Mouse (Mus musculus) forebrain, embryonic 12.5 days (tissue): Measurements from ENCODE around the gene Dact2. TPM values are rescaled to one million over a fixed set of nuclear protein-coding genes. Genes with fewer than 3 reads are reported as not detected.

Source experiments
- ATAC-seq: fragments of 200-750 bp; cut with Nextera tagmentation; 2 replicates; pipeline ENCODE4 v1.8.0; 2017; ENCODE audit warnings: moderate TSS enrichment; ENCODE audit not compliant: low FRiP score
- H3K27ac ChIP-seq: fragments of 300-500 bp; sonication (generic); 2 replicates; pipeline ENCODE4 v1.5.1; 2016; ENCODE audit warnings: mild to moderate bottlenecking
- H3K27me3 ChIP-seq: fragments of 300-500 bp; sonication (generic); 2 replicates; pipeline ENCODE4 v1.6.1; 2016; ENCODE audit warnings: mild to moderate bottlenecking
- H3K36me3 ChIP-seq: fragments of 300-500 bp; sonication (generic); replicated peaks from 2 replicates; pipeline ENCODE4 v1.6.1; 2016; ENCODE audit warnings: mild to moderate bottlenecking
- H3K4me1 ChIP-seq: fragments of 300-500 bp; sonication (generic); 2 replicates; pipeline ENCODE4 v1.6.1; 2016
- H3K4me2 ChIP-seq: fragments of 300-500 bp; sonication (generic); 2 replicates; pipeline ENCODE4 v1.6.1; 2016; ENCODE audit warnings: mild to moderate bottlenecking, moderate library complexity
- H3K4me3 ChIP-seq: fragments of 300-500 bp; sonication (generic); replicated peaks from 2 replicates; pipeline ENCODE4 v1.5.1; 2016; ENCODE audit warnings: mild to moderate bottlenecking
- H3K9ac ChIP-seq: fragments of 300-500 bp; sonication (generic); 2 replicates; pipeline ENCODE4 v1.6.1; 2016; ENCODE audit warnings: mild to moderate bottlenecking
- H3K9me3 ChIP-seq: fragments of 300-500 bp; sonication (generic); 2 replicates; pipeline ENCODE4 v1.6.1; 2016
- WGBS: fragments of 180-500 bp; shearing (Covaris S2); methylation state at CpG from one replicate; pipeline ENCODE4 v1.1.7; 2016; 5-methylcytosine and 5-hydroxymethylcytosine counted together
- polyA plus RNA-seq: library from polyadenylated mRNA; unstranded; fragments of >200 nt; fragmentation: Nextera tagmentation; extraction: Ambion mirVana; gene quantifications from 2 replicates; pipeline ENCODE4 v1.2.1, GENCODE M21; 2016

The Dact2 gene
- polyA plus RNA-seq, 1 experiment from 2014 or later = 0.50 TPM

DNA sequence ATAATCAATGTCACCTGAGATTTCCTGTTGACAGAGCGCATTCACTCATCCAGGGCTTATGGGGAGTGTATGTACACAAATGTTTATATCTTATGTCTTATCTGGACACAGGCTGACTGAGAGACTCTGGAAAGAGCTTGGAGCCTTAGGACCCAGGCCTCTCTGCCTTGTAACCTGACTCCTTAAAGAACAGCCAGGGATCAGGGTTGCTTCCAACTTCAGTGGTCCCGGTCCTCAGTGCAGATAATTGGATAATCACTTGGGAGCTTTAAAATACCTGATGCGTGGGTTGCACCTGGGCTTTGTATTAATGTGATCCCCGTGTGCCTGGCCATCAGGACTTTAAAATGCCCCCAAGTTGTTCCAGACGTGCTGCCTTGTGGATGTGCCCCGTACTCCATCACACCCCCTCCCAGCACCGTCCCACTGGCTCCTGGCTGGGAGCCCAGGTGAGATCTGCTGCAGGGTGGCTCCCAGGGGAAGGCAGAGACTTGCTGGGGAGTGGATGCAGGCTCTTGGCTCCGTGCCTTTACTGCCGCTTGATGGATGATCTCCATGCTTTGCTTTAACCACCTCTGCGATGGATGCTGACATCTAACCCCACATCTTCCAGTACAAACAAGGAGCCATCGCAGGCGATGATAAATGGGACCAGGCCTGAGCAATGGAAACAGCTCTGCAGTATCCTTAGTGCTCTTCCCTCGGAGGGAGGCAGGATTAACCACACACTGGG is 26.8 kb upstream of the Dact2 start:
- H3K36me3 ChIP-seq = no peaks in the 10 kb centered on the region
- H3K27ac ChIP-seq = no peak overlapping the region
- ATAC-seq = no peak
- H3K4me1 ChIP-seq = peaks cover 7% of the 10 kb centered on the region; the same call in 1 of the 2 replicates
- H3K9me3 ChIP-seq = no peaks in the 10 kb centered on the region
- H3K4me2 ChIP-seq = no peak overlapping the region
- WGBS = 20% methylated on average over 13 of the region's 13 CpGs
- no peak overlapping the region for H3K4me3 ChIP-seq
- no peaks in the 10 kb centered on the region for H3K27me3 ChIP-seq
- no peak overlapping the region for H3K9ac ChIP-seq

DNA sequence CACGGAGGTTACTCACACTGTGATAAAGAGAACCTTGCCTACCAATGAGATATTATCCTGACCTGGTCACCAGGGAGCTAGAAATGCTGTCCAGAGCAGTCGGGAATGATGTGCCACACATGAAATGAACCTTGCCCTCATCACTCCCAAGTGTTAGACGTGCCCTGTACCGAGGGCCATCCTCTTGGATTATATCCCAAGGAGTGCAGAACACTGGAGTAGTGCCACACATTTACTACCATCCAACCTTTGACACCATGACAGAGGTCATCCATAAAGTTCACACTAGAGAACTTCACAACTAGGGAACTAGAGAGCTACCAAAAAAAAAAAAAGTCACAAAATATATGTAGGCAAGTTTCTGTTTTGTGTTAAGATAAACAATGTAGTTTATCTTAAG is 24.3 kb upstream of the Dact2 start:
- ATAC-seq = no peak

DNA sequence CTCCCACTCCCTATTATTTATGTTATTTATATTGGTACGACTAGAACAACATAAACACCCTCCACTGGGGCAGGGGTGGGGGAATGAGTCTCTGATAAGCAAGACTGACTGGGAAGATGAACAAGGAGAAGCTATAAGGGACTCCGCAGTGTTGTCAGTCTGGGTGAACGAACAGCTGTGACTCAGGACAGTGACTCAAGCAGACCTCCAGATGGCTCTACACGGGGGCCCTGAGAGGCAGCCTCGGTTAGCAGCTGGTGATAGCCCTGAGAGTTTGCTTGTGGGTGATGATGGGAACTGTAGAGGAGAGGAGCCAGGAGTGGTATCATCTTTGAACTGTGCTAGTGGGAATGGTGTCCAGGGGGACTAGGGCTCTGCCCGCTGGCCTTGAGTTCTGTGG is 23.5 kb upstream of the Dact2 start:
- no peak for ATAC-seq
- Histone ChIP-seq H3K4me1 (peaks cover 7% of the 10 kb centered on the region; the same call in 1 of the 2 replicates), H3K27ac (no peak overlapping the region), H3K9me3 (no peaks in the 10 kb centered on the region), H3K27me3 (no peaks in the 10 kb centered on the region), H3K9ac (no peak overlapping the region), H3K4me3 (no peak overlapping the region), H3K4me2 (no peak overlapping the region), H3K36me3 (no peaks in the 10 kb centered on the region)
- 61% methylated on average over 6 of the region's 6 CpGs for WGBS

More for the DNA sequence above, 24.3 kb upstream of the Dact2 start:
- Histone ChIP-seq H3K27me3 (no peaks in the 10 kb centered on the region), H3K27ac (no peak overlapping the region), H3K9ac (no peak overlapping the region), H3K9me3 (no peaks in the 10 kb centered on the region), H3K4me1 (peaks cover 7% of the 10 kb centered on the region; the same call in 1 of the 2 replicates), H3K36me3 (no peaks in the 10 kb centered on the region), H3K4me3 (no peak overlapping the region), H3K4me2 (no peak overlapping the region)
- 88% methylated on average over 4 of the region's 4 CpGs for WGBS

DNA sequence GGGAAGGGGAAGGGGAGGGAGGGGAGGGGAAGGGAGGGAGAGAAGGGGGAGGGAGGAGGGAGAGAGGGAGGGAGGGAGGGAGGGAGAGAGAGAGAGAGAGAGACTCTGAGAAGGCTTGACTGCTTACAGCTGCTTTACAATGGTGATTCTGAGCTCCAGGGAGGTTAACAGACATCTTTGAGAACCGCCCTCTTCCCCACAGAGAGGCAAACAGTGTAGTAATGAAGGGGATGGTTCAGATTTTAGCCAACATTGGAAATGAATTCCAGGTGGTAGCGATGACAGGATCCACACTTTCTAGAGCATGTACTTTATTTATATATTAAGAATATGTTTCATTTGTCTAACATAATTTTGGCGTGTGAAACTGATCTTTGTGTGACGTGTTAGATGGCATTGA is 22.7 kb upstream of the Dact2 start:
- no peaks in the 10 kb centered on the region for H3K36me3 ChIP-seq
- WGBS = 38% methylated on average over 4 of the region's 4 CpGs
- no peak for ATAC-seq
- H3K4me3 ChIP-seq = no peak overlapping the region
- H3K9ac ChIP-seq = no peak overlapping the region
- H3K4me2 ChIP-seq = no peak overlapping the region
- H3K27me3 ChIP-seq = no peaks in the 10 kb centered on the region
- H3K4me1 ChIP-seq = peaks cover 7% of the 10 kb centered on the region; the same call in 1 of the 2 replicates
- H3K9me3 ChIP-seq = no peaks in the 10 kb centered on the region
- H3K27ac ChIP-seq = no peak overlapping the region

DNA sequence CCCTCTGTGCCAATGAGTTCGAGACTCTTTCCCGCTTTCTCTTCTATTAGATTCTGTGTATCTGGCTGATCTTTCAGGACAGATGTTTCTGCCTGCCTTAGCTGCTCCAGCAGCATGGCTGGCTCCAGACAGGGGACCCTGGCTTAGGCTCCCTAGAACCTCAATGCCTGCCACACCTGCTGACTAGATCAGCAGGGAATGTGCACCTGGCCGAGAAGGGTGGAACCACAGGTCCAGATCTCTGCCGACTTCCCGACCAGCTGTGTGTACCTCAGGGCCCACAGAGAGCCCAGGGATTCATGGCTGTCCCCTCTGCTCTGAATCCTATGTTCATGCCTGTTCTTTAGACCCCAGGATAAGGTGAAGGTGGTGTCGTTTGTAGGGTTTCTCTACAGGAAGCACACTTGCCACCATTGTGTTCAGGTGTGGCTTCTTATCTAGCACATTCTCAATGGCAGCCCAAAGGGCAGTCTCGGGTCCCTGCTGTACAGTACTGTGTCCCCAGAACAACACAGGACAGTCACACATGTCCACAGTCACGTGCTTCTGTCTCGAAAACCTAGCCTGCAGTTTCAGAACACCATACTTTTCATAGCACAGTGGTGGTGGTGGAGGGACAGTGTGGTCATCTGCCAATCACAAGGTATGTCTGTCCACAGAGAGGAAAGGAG is 22.0 kb upstream of the Dact2 start:
- no peaks in the 10 kb centered on the region for H3K27me3 ChIP-seq
- no peak overlapping the region for H3K9ac ChIP-seq
- no peak overlapping the region for H3K27ac ChIP-seq
- H3K36me3 ChIP-seq = no peaks in the 10 kb centered on the region
- no peaks in the 10 kb centered on the region for H3K9me3 ChIP-seq
- no peak overlapping the region for H3K4me3 ChIP-seq
- 76% methylated on average over 9 of the region's 9 CpGs for WGBS
- H3K4me1 ChIP-seq = peaks cover 2% of the 10 kb centered on the region; the same call in 1 of the 2 replicates
- no peak for ATAC-seq
- H3K4me2 ChIP-seq = no peak overlapping the region

DNA sequence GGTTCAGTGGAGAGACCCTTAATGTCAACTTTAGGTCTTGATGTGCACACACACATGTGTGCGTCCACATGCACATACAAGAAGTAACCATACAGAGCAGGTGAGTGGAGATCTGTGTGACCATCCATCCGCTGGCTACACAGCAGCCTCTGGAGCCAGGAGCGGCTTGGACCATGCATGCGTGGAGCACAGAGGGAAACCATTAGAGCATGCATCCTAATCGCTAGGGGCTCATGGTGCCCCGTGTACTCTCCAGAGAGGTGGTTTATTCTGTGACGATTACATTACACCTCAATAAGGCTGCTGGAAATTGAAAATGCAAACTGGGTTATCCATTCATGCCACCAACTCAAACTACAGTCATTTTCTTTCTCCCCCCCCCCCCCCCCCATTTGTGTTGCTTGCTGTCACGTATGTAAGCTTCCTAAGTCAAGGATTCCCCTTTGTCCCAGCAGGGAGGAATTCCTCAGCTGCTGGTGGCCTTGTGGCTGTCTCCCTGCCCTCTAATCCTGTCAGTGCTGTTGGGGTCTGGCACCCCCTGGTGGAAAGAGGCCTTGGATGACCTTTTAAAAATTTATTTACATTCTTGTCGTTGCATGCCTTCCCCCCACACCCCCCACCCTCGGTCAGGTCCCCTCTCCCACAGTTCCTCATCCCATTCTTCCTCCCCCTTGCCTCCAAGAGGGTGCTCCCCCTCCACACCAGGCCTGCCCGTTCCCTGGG is 17.9 kb upstream of the Dact2 start:
- Histone ChIP-seq H3K4me2 (no peak overlapping the region), H3K4me3 (no peak overlapping the region), H3K9me3 (no peaks in the 10 kb centered on the region), H3K36me3 (no peaks in the 10 kb centered on the region), H3K27me3 (no peaks in the 10 kb centered on the region), H3K9ac (no peak overlapping the region), H3K4me1 (no peaks in the 10 kb centered on the region), H3K27ac (no peak overlapping the region)
- no peak for ATAC-seq
- 20% methylated on average over 11 of the region's 11 CpGs for WGBS

DNA sequence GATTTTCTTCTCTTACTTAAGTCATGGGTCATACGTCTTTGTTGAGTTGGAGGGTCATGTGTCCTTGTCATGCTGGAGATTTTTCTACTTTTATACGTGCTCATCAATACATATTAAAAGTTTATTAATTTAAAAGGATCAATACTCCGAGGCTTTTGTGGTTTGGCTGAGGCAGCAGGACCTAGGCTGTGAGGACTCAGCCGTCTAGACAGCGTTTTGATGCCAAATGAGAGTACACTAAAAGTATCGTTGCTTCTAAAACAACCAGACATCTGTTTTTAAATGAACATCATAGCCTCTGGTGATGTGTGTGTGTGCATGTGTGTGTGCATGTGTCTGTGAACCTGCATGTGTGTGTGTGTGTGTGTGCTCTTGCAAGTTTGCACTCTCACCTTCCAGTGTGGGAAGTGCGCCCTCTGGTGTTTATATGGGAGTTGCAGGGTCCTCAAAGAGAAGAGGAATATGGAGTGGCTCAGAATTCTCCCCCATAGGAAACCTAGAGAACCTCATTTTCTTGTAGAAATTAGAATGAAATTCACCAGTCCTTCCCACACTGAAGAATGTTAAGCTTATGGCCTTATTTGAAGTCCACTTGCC is 16.6 kb upstream of the Dact2 start:
- ATAC-seq = no peak
- no peak overlapping the region for H3K27ac ChIP-seq
- H3K36me3 ChIP-seq = no peaks in the 10 kb centered on the region
- no peaks in the 10 kb centered on the region for H3K9me3 ChIP-seq
- WGBS = 66% methylated on average over 7 of the region's 7 CpGs
- H3K4me2 ChIP-seq = no peak overlapping the region
- H3K4me3 ChIP-seq = no peak overlapping the region
- H3K9ac ChIP-seq = no peak overlapping the region
- peaks cover 3% of the 10 kb centered on the region; the same call in 1 of the 2 replicates for H3K4me1 ChIP-seq
- H3K27me3 ChIP-seq = no peaks in the 10 kb centered on the region

DNA sequence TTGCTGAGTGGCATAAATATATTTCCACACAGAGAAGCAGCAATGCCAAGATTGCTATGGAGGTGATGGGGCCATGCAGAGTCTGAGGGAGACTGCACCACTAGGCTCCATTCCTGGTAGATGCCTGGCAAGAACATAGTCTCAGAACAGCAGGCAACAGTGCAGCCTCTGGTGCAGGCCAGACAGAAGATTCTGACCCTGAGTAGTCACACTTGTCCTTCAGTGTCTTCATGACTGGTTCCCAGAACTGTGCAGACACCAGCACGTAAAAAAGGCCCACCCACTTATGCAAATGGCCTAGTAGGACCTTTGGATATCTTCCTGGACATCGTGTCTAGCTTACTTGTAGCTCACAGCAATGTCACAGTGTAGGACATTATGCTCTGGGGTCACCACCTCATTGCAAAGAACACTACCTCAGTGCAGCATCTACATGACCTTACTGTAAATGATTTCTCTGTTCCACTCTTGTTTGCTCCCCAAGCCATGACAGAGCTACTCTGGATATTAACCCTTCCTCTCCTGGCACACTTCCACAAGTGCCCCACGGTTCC is 9.9 kb upstream of the Dact2 start:
- Histone ChIP-seq H3K4me2 (no peak overlapping the region), H3K9me3 (no peaks in the 10 kb centered on the region), H3K9ac (no peak overlapping the region), H3K4me1 (peaks cover 3% of the 10 kb centered on the region; the same call in 1 of the 2 replicates), H3K27me3 (no peaks in the 10 kb centered on the region), H3K27ac (no peak overlapping the region), H3K36me3 (no peaks in the 10 kb centered on the region), H3K4me3 (no peak overlapping the region)
- ATAC-seq = no peak
- WGBS = 70% methylated on average over 3 of the region's 3 CpGs

DNA sequence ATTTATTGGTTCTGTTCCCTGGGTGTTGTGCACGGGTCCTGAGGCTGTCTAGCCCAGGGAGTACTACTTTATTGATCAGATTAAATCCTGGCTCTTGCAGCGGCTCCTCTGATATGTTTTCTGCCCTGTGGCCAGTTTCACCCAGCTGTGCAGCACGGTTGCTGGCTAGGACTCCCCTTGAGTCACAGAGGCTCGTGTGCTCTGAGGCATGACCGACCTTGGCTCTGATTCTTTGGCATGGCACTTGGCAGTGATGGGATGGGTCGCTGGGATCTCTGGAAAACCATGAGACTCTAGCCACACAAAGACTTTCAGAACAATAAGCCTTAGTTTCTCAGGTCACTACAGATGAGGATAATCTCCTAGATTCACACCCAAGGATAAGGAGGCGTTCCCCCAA is 8.7 kb upstream of the Dact2 start:
- 79% methylated on average over 7 of the region's 7 CpGs for WGBS
- Histone ChIP-seq H3K27ac (no peak overlapping the region), H3K4me2 (no peak overlapping the region), H3K4me3 (no peak overlapping the region), H3K27me3 (0 out of 2 replicates have a peak, but pooled peaks cover 4% of the 10 kb centered on the region), H3K4me1 (peaks cover 3% of the 10 kb centered on the region; the same call in 1 of the 2 replicates), H3K9ac (no peak overlapping the region), H3K9me3 (no peaks in the 10 kb centered on the region), H3K36me3 (no peaks in the 10 kb centered on the region)
- no peak for ATAC-seq

DNA sequence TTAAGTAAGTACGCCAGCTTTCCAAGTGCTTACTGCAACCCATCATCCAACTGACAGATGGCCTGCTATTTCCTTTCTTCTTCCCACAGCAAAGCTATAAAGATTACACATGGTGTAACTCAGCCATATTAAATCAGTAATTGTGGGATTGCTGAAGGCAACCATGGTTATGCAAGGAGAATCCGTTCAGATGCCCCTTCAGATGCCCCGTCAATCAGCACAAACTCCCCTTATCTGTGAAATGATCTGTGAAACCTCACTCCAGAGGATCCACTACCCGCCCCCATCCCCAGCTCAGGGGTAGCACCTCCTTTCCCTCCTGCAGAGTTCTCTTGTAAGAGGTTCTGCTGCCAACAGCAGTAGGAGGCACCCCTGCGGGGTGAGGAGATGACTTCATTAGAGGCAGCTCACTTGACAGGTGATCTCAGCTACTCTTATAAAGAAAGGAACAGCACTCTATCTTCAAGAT is 3.0 kb upstream of the Dact2 start:
- ATAC-seq = no peak
- Histone ChIP-seq H3K4me1 (peaks cover 16% of the 10 kb centered on the region), H3K27me3 (peaks cover 51% of the 10 kb centered on the region), H3K4me2 (no peak overlapping the region), H3K4me3 (no peak overlapping the region), H3K9ac (no peak overlapping the region), H3K27ac (no peak overlapping the region), H3K36me3 (no peaks in the 10 kb centered on the region), H3K9me3 (no peaks in the 10 kb centered on the region)
- 25% methylated on average over 5 of the region's 5 CpGs for WGBS

DNA sequence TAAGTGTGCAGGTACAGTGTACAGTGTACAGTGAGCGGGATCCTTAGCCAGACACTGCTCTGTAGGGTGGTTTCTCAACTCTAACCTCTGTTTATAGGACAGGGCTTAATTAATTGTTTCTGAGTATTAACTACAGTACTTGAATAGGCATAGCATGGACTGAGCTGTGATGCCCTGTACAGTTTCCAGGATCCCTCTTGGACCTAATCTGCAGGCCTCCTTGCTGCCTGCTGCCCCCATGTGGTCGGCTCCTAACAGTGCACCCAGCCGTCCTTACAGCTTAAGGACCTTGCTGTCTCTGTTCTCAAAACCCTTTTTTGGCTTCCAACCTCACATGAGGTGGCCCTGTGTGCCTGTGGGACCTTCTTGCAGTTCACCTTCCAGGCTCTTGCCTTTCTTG is 2.0 kb upstream of the Dact2 start:
- H3K36me3 ChIP-seq = no peaks in the 10 kb centered on the region
- 32% methylated on average over 3 of the region's 3 CpGs for WGBS
- peaks cover 27% of the 10 kb centered on the region for H3K4me1 ChIP-seq
- peak; percentile 48; the same call in 1 of the 2 replicates for ATAC-seq
- no peaks in the 10 kb centered on the region for H3K9me3 ChIP-seq
- H3K4me2 ChIP-seq = no peak overlapping the region
- no peak overlapping the region for H3K9ac ChIP-seq
- no peak overlapping the region for H3K27ac ChIP-seq
- peaks cover 61% of the 10 kb centered on the region for H3K27me3 ChIP-seq
- no peak overlapping the region for H3K4me3 ChIP-seq

DNA sequence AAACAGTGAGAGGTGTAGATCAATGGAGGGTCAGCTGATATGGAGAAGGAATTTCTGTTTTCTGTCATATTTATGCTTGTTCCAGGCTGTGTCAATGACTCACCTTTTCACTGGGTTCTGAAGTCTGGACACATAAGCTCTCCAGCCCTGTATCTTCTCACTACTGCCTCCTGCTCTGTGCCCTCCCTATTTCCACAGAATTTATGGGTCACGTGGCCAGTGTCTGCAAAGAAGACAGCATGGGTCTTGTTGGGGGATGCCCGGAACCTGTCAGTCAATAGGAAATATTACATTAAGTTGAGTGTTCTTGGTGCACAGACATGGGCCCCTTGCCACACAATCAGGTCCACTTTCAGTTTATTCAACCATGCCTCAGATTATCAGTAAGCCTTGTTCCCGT is 1.1 kb upstream of the Dact2 start:
- H3K27ac ChIP-seq = no peak overlapping the region
- H3K36me3 ChIP-seq = no peaks in the 10 kb centered on the region
- H3K4me3 ChIP-seq = no peak overlapping the region
- H3K9me3 ChIP-seq = no peaks in the 10 kb centered on the region
- WGBS = 89% methylated on average over 3 of the region's 3 CpGs
- H3K4me2 ChIP-seq = no peak overlapping the region
- no peak overlapping the region for H3K9ac ChIP-seq
- H3K27me3 ChIP-seq = peaks cover 69% of the 10 kb centered on the region
- peaks cover 29% of the 10 kb centered on the region for H3K4me1 ChIP-seq
- no peak for ATAC-seq
